Mouse (Mus musculus) ES-Bruce4 (cell line): ENCODE results near the gene Chrna5. TPM values are rescaled to one million over a fixed set of nuclear protein-coding genes. Genes with fewer than 3 reads are reported as not detected.

Source experiments
- H3K27ac ChIP-seq: 2 replicates; pipeline ENCODE4 v1.5.1; 2012; ENCODE audit warnings: low read length, inconsistent platforms; ENCODE audit not compliant: insufficient read depth
- H3K27me3 ChIP-seq: 2 replicates; pipeline ENCODE4 v1.6.1; 2012; ENCODE audit warnings: mild to moderate bottlenecking, low read length, inconsistent platforms; ENCODE audit not compliant: control insufficient read depth, poor library complexity, insufficient read depth, severe bottlenecking
- H3K36me3 ChIP-seq: 2 replicates; pipeline ENCODE4 v1.6.1; 2012; ENCODE audit warnings: inconsistent platforms, mild to moderate bottlenecking, low read length, moderate library complexity; ENCODE audit not compliant: control insufficient read depth, poor library complexity, insufficient read depth, severe bottlenecking
- H3K4me1 ChIP-seq: one replicate; pipeline ENCODE4 v1.8.1; 2011; ENCODE audit warnings: low read length; ENCODE audit not compliant: control insufficient read depth, insufficient read depth
- H3K4me3 ChIP-seq: 2 replicates; pipeline ENCODE4 v1.5.1; 2011; ENCODE audit warnings: low read depth, mild to moderate bottlenecking, low read length
- H3K9ac ChIP-seq: 2 replicates; pipeline ENCODE4 v1.6.1; 2012; ENCODE audit warnings: low read depth, mild to moderate bottlenecking, inconsistent platforms; ENCODE audit not compliant: poor library complexity, severe bottlenecking
- H3K9me3 ChIP-seq: replicated peaks from 2 replicates; pipeline ENCODE4 v1.6.1; 2012; ENCODE audit warnings: mild to moderate bottlenecking, low read length, inconsistent platforms; ENCODE audit not compliant: control insufficient read depth, poor library complexity, insufficient read depth, severe bottlenecking
- CTCF ChIP-seq: IDR thresholded peaks from one replicate; pipeline ENCODE4 v1.8.1; 2011; ENCODE audit warnings: low read depth, low read length
- EP300 ChIP-seq: IDR thresholded peaks from 2 replicates; pipeline ENCODE4 v1.6.1; 2011; ENCODE audit warnings: low read depth, low read length; ENCODE audit not compliant: insufficient read depth
- POLR2A ChIP-seq: IDR thresholded peaks from one replicate; pipeline ENCODE4 v1.8.1; 2011; ENCODE audit warnings: low read length; ENCODE audit not compliant: insufficient read depth
- polyA plus RNA-seq: library from polyadenylated mRNA; stranded (reverse); fragments of >200 nt; gene quantifications from 2 replicates; pipeline ENCODE4 v1.2.4, GENCODE M21; 2011; ENCODE audit warnings: low read depth; ENCODE audit not compliant: missing spikeins, insufficient read depth, insufficient read length

Gene Chrna5
- polyA plus RNA-seq, 1 experiment = 1.2 TPM

- Histone ChIP-seq H3K9me3 (no peaks in the 10 kb centered on the region), H3K36me3 (no peaks in the 10 kb centered on the region), H3K9ac (no peak overlapping the region), H3K4me1 (no peaks in the 10 kb centered on the region), H3K27me3 (no peaks in the 10 kb centered on the region), H3K4me3 (no peak overlapping the region), H3K27ac (no peak overlapping the region)
- no peak for TF ChIP-seq CTCF
- TF ChIP-seq POLR2A = no peak
- TF ChIP-seq EP300 = no peak
These were observed 29.0 kb downstream of the Chrna5 start for GRCm38 (mm10) chr9:55009692-55010091.

GRCm38 (mm10) chr9:55010588-55011350 is 30.1 kb downstream of the Chrna5 start:
- H3K27me3 ChIP-seq = no peaks in the 10 kb centered on the region
- no peak for TF ChIP-seq POLR2A
- no peak for TF ChIP-seq CTCF
- TF ChIP-seq EP300 = no peak
- no peaks in the 10 kb centered on the region for H3K9me3 ChIP-seq
- no peak overlapping the region for H3K4me3 ChIP-seq
- no peak overlapping the region for H3K27ac ChIP-seq
- no peaks in the 10 kb centered on the region for H3K4me1 ChIP-seq
- H3K36me3 ChIP-seq = no peaks in the 10 kb centered on the region
- H3K9ac ChIP-seq = no peak overlapping the region

- no peak overlapping the region for H3K27ac ChIP-seq
- no peaks in the 10 kb centered on the region for H3K9me3 ChIP-seq
- H3K4me3 ChIP-seq = no peak overlapping the region
- no peaks in the 10 kb centered on the region for H3K36me3 ChIP-seq
- no peak overlapping the region for H3K9ac ChIP-seq
- H3K4me1 ChIP-seq = no peaks in the 10 kb centered on the region
- TF ChIP-seq CTCF (no peak), POLR2A (no peak), EP300 (no peak)
- H3K27me3 ChIP-seq = no peaks in the 10 kb centered on the region
These were observed 36.2 kb downstream of the Chrna5 start for GRCm38 (mm10) chr9:55016926-55017325.

- no peak overlapping the region for H3K4me3 ChIP-seq
- no peaks in the 10 kb centered on the region for H3K36me3 ChIP-seq
- no peak for TF ChIP-seq POLR2A
- TF ChIP-seq CTCF = no peak
- no peak for TF ChIP-seq EP300
- peaks cover 2% of the 10 kb centered on the region; the same call in 1 of the 2 replicates for H3K27me3 ChIP-seq
- H3K27ac ChIP-seq = no peak overlapping the region
- H3K4me1 ChIP-seq = no peaks in the 10 kb centered on the region
- no peaks in the 10 kb centered on the region for H3K9me3 ChIP-seq
- no peak overlapping the region for H3K9ac ChIP-seq
These were observed 42.6 kb downstream of the Chrna5 start for GRCm38 (mm10) chr9:55023326-55023725.

GRCm38 (mm10) chr9:55023902-55024583 is 43.4 kb downstream of the Chrna5 start:
- Histone ChIP-seq H3K4me3 (no peak overlapping the region), H3K27ac (no peak overlapping the region), H3K4me1 (no peaks in the 10 kb centered on the region), H3K9ac (no peak overlapping the region), H3K9me3 (no peaks in the 10 kb centered on the region), H3K36me3 (no peaks in the 10 kb centered on the region), H3K27me3 (peaks cover 2% of the 10 kb centered on the region; the same call in 1 of the 2 replicates)
- TF ChIP-seq CTCF (peak; percentile 62), EP300 (no peak)

- no peaks in the 10 kb centered on the region for H3K4me1 ChIP-seq
- H3K36me3 ChIP-seq = no peaks in the 10 kb centered on the region
- TF ChIP-seq CTCF = no peak
- no peak for TF ChIP-seq EP300
- peak overlapping the region; percentile 10 for H3K4me3 ChIP-seq
- no peak overlapping the region for H3K27ac ChIP-seq
- no peak overlapping the region for H3K9ac ChIP-seq
- peaks cover 2% of the 10 kb centered on the region; the same call in 1 of the 2 replicates for H3K27me3 ChIP-seq
- no peaks in the 10 kb centered on the region for H3K9me3 ChIP-seq
These were observed 45.0 kb downstream of the Chrna5 start for GRCm38 (mm10) chr9:55025534-55026274.
